ENCODE assay signal across 16 mouse cellular contexts in genomic region chr4:107568159-107568558, GRCm38 (mm10).
A peak's percentile ranks its signal among the peaks of the same experiment; 100 is the strongest.
DNase-seq lines count a peak whose midpoint lies in the region; ATAC-seq and TF ChIP-seq lines count a peak whose summit lies in the region.
"Had no signal": no experiment of that assay in that cellular context is flagged by ENCODE, and none has a peak within 500 bp of the region (broad histone marks: within the 10 kb centered on the region; RNA-seq: fewer than 3 reads in every experiment).

No protein-coding gene starts in this region.

- no peak for TF ChIP-seq EP300 in liver, embryonic 14.5 days (IDR thresholded peaks at IDR 0.05; ENCODE audit: low read depth)

- peak; percentile 31; the same call in 1 of the 2 replicates for TF ChIP-seq CTCF in liver, embryonic 14.5 days (IDR thresholded peaks at IDR 0.05; ENCODE audit: low read depth)

- no peaks in the 10 kb centered on the region for H3K36me3 ChIP-seq in hindbrain, embryonic 10.5 days
- no peaks in the 10 kb centered on the region for H3K36me3 ChIP-seq in hindbrain, embryonic 12.5 days
- no peaks in the 10 kb centered on the region for H3K36me3 ChIP-seq in liver, embryonic 14.5 days (replicated peaks; ENCODE audit: control insufficient read depth, insufficient read depth, low read depth)
- no peaks in the 10 kb centered on the region for H3K36me3 ChIP-seq in liver, embryonic 11.5 days (ENCODE audit: control insufficient read depth, insufficient read depth, low read length)
- no peaks in the 10 kb centered on the region for H3K36me3 ChIP-seq in embryonic facial prominence, embryonic 11.5 days (replicated peaks; ENCODE audit: control insufficient read depth, insufficient read depth, low read depth, low read length)
- no peaks in the 10 kb centered on the region for H3K36me3 ChIP-seq in midbrain, embryonic 14.5 days (ENCODE audit: control insufficient read depth, insufficient read depth, low read length)
- H3K36me3 ChIP-seq: embryonic facial prominence, embryonic 12.5 days; limb, embryonic 13.5 days had no signal

- peaks cover 62% of the 10 kb centered on the region for H3K4me1 ChIP-seq in hindbrain, embryonic 10.5 days (replicated peaks)
- H3K4me1 ChIP-seq in hindbrain, embryonic 12.5 days = peaks cover 29% of the 10 kb centered on the region
- no peaks in the 10 kb centered on the region for H3K4me1 ChIP-seq in liver, embryonic 14.5 days (replicated peaks; ENCODE audit: control insufficient read depth in 2 of 2, insufficient read depth in 2 of 2, low read length in 1 of 2)
- no peaks in the 10 kb centered on the region for H3K4me1 ChIP-seq in liver, embryonic 11.5 days (replicated peaks; ENCODE audit: control insufficient read depth, insufficient read depth, low read length)
- peaks cover 11% of the 10 kb centered on the region for H3K4me1 ChIP-seq in embryonic facial prominence, embryonic 11.5 days (ENCODE audit: control insufficient read depth, insufficient read depth, low read length)
- peaks cover 7% of the 10 kb centered on the region; the same call in 1 of the 2 replicates for H3K4me1 ChIP-seq in midbrain, embryonic 14.5 days (ENCODE audit: control insufficient read depth, insufficient read depth, low read length)

- ATAC-seq in hindbrain, embryonic 12.5 days (ENCODE audit: low FRiP score) = no peak
- ATAC-seq in liver, embryonic 14.5 days (ENCODE audit: insufficient read depth) = no peak
- no peak for ATAC-seq in liver, embryonic 11.5 days (replicated peaks; ENCODE audit: low FRiP score)
- ATAC-seq in embryonic facial prominence, embryonic 11.5 days (replicated peaks; ENCODE audit: insufficient number of reproducible peaks, low FRiP score, low TSS enrichment, low read depth) = no peak
- no peak for ATAC-seq in midbrain, embryonic 14.5 days (ENCODE audit: low FRiP score, low TSS enrichment)

- no peaks in the 10 kb centered on the region for H3K9me3 ChIP-seq in hindbrain, embryonic 10.5 days
- no peaks in the 10 kb centered on the region for H3K9me3 ChIP-seq in hindbrain, embryonic 12.5 days (replicated peaks)
- H3K9me3 ChIP-seq in liver, embryonic 14.5 days (ENCODE audit: control insufficient read depth, low read length) = no peaks in the 10 kb centered on the region
- no peaks in the 10 kb centered on the region for H3K9me3 ChIP-seq in liver, embryonic 11.5 days (ENCODE audit: control insufficient read depth, low read length)
- H3K9me3 ChIP-seq in embryonic facial prominence, embryonic 11.5 days (replicated peaks; ENCODE audit: control insufficient read depth, low read length) = no peaks in the 10 kb centered on the region
- H3K9me3 ChIP-seq in midbrain, embryonic 14.5 days (ENCODE audit: control insufficient read depth, low read length) = no peaks in the 10 kb centered on the region
- H3K9me3 ChIP-seq: embryonic facial prominence, embryonic 12.5 days; limb, embryonic 13.5 days had no signal

- no peak overlapping the region for H3K4me3 ChIP-seq in hindbrain, embryonic 10.5 days
- no peak overlapping the region for H3K4me3 ChIP-seq in hindbrain, embryonic 12.5 days
- no peak overlapping the region for H3K4me3 ChIP-seq in liver, embryonic 14.5 days (ENCODE audit: insufficient read depth in 1 of 2, low read depth in 2 of 2, low read length in 2 of 2)
- H3K4me3 ChIP-seq in liver, embryonic 11.5 days (ENCODE audit: low read depth, low read length) = no peak overlapping the region
- no peak overlapping the region for H3K4me3 ChIP-seq in embryonic facial prominence, embryonic 11.5 days (ENCODE audit: low read depth, low read length)
- H3K4me3 ChIP-seq in midbrain, embryonic 14.5 days (replicated peaks; ENCODE audit: low read depth, low read length) = no peak overlapping the region
- H3K4me3 ChIP-seq: embryonic facial prominence, embryonic 12.5 days; limb, embryonic 13.5 days had no signal

- 67% methylated on average over 21 of the region's 21 CpGs for WGBS in hindbrain, embryonic 10.5 days
- WGBS in hindbrain, embryonic 12.5 days = 59% methylated on average over 21 of the region's 21 CpGs
- 64% methylated on average over 21 of the region's 21 CpGs for WGBS in liver, embryonic 14.5 days (ENCODE audit: insufficient replicate concordance)
- 80% methylated on average over 21 of the region's 21 CpGs for WGBS in liver, embryonic 11.5 days
- WGBS in embryonic facial prominence, embryonic 11.5 days = 68% methylated on average over 21 of the region's 21 CpGs
- 58% methylated on average over 21 of the region's 21 CpGs for WGBS in midbrain, embryonic 14.5 days

- peak overlapping the region; percentile 80 for H3K27ac ChIP-seq in hindbrain, embryonic 10.5 days
- no peak overlapping the region for H3K27ac ChIP-seq in hindbrain, embryonic 12.5 days
- no peak overlapping the region for H3K27ac ChIP-seq in liver, embryonic 14.5 days
- H3K27ac ChIP-seq in liver, embryonic 11.5 days (ENCODE audit: low read depth, low read length) = no peak overlapping the region
- no peak overlapping the region for H3K27ac ChIP-seq in embryonic facial prominence, embryonic 11.5 days (replicated peaks; ENCODE audit: low read depth, low read length)
- no peak overlapping the region for H3K27ac ChIP-seq in midbrain, embryonic 14.5 days (replicated peaks; ENCODE audit: low read depth, low read length)
- H3K27ac ChIP-seq: embryonic facial prominence, embryonic 12.5 days; limb, embryonic 13.5 days had no signal

- no peak overlapping the region for H3K9ac ChIP-seq in hindbrain, embryonic 12.5 days
- H3K9ac ChIP-seq in liver, embryonic 14.5 days (replicated peaks) = no peak overlapping the region
- H3K9ac ChIP-seq in liver, embryonic 11.5 days (ENCODE audit: low read depth, low read length) = no peak overlapping the region
- H3K9ac ChIP-seq in embryonic facial prominence, embryonic 11.5 days (replicated peaks; ENCODE audit: low read length) = no peak overlapping the region
- H3K9ac ChIP-seq in midbrain, embryonic 14.5 days (replicated peaks; ENCODE audit: low read length) = no peak overlapping the region
- H3K9ac ChIP-seq: embryonic facial prominence, embryonic 12.5 days had no signal

- H3K4me2 ChIP-seq in hindbrain, embryonic 12.5 days (replicated peaks) = no peak overlapping the region
- H3K4me2 ChIP-seq in liver, embryonic 14.5 days (ENCODE audit: low read depth) = no peak overlapping the region
- no peak overlapping the region for H3K4me2 ChIP-seq in liver, embryonic 11.5 days
- H3K4me2 ChIP-seq in embryonic facial prominence, embryonic 11.5 days (ENCODE audit: low read depth, low read length) = no peak overlapping the region
- no peak overlapping the region for H3K4me2 ChIP-seq in midbrain, embryonic 14.5 days (ENCODE audit: low read length)
- H3K4me2 ChIP-seq: embryonic facial prominence, embryonic 12.5 days; limb, embryonic 13.5 days had no signal

- peaks cover 39% of the 10 kb centered on the region for H3K27me3 ChIP-seq in hindbrain, embryonic 10.5 days (ENCODE audit: insufficient read depth, poor library complexity, severe bottlenecking)
- H3K27me3 ChIP-seq in hindbrain, embryonic 12.5 days = peaks cover 20% of the 10 kb centered on the region
- no peaks in the 10 kb centered on the region for H3K27me3 ChIP-seq in liver, embryonic 14.5 days (ENCODE audit: control insufficient read depth, insufficient read depth, low read length)
- peaks cover 4% of the 10 kb centered on the region; the same call in 1 of the 2 replicates for H3K27me3 ChIP-seq in liver, embryonic 11.5 days (replicated peaks; ENCODE audit: control insufficient read depth, insufficient read depth, low read length)
- H3K27me3 ChIP-seq in embryonic facial prominence, embryonic 11.5 days (ENCODE audit: control insufficient read depth, insufficient read depth, low read length) = no peaks in the 10 kb centered on the region
- H3K27me3 ChIP-seq in midbrain, embryonic 14.5 days (ENCODE audit: control insufficient read depth, insufficient read depth, low read length) = 0 out of 2 replicates have a peak, but pooled peaks cover 8% of the 10 kb centered on the region

- peak; percentile 25 for DNase-seq in hindbrain, embryonic 10.5 days (ENCODE audit: low spot score)
- no peak for DNase-seq in liver, embryonic 14.5 days (ENCODE audit: low read depth in 3 of 3, low spot score in 3 of 3)
- DNase-seq in liver, embryonic 11.5 days (ENCODE audit: low spot score) = no peak
- DNase-seq in embryonic facial prominence, embryonic 11.5 days (ENCODE audit: low spot score) = peak; percentile 26
- peak; percentile 50 for DNase-seq in midbrain, embryonic 14.5 days
- DNase-seq in right cerebral cortex, postnatal 4 days = no peak
- DNase-seq in right cerebral cortex, postnatal 36 days (ENCODE audit: low spot score in 2 of 2) = no peak
- DNase-seq: cerebellum, adult 9-11 months; gastrocnemius, postnatal 36 days; kidney, adult 9 months; layer of hippocampus, adult 9-11 months; right cerebral cortex, postnatal 14 days; thymus, postnatal 36 days had no signal

Comparison
In these comparisons a context has a peak if more than half of its experiments do, and no peak if none do; other contexts are left out.
1. DNase-seq: peak in hindbrain, embryonic 10.5 days (single experiment), embryonic facial prominence, embryonic 11.5 days (single experiment) and midbrain, embryonic 14.5 days (single experiment); none in liver, embryonic 14.5 days (0 of 3), liver, embryonic 11.5 days (single experiment), right cerebral cortex, postnatal 4 days (single experiment) and right cerebral cortex, postnatal 36 days (0 of 2).